Mouse (Mus musculus): ENCODE measurements around the gene Hist2h2ac. TPM values are rescaled to one million over a fixed set of nuclear protein-coding genes. Genes with fewer than 3 reads are reported as not detected.
A peak's percentile ranks its signal among the peaks of the same experiment; 100 is the strongest.
"Not testable (repeated sequence)": the region's sequence is repeated elsewhere in the genome, so short reads cannot be mapped to it uniquely, and the experiment has no call there.

Hist2h2ac gene
- polyA plus RNA-seq, 1 experiment from 2014 or later, result 12.6 TPM

DNA sequence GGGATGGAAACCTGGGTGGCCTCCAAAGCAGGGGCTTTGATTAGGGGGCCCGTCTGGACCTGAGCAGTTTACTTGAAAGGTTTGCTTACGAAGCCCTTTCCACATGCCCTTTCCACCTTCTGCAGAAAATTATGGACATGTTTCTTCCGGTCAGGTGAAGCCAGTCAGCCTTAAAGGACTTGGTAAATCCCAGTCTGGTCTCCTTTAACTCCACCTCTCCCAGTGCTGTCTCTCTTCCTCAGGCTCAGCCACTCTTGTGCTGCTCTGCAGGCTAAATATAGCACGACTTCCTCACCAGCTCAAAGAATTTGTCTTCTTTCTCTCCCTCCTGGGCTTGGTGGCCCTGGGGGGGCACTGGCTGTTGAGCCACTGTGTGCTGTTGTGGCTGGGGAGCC is 38.3 kb downstream of the Hist2h2ac start:
- H3K4me2 ChIP-seq (ENCODE audit: low read depth, severe bottlenecking), result no peak overlapping the region
- no peaks in the 10 kb centered on the region for H3K9me3 ChIP-seq (ENCODE audit: control insufficient read depth, low read length)

DNA sequence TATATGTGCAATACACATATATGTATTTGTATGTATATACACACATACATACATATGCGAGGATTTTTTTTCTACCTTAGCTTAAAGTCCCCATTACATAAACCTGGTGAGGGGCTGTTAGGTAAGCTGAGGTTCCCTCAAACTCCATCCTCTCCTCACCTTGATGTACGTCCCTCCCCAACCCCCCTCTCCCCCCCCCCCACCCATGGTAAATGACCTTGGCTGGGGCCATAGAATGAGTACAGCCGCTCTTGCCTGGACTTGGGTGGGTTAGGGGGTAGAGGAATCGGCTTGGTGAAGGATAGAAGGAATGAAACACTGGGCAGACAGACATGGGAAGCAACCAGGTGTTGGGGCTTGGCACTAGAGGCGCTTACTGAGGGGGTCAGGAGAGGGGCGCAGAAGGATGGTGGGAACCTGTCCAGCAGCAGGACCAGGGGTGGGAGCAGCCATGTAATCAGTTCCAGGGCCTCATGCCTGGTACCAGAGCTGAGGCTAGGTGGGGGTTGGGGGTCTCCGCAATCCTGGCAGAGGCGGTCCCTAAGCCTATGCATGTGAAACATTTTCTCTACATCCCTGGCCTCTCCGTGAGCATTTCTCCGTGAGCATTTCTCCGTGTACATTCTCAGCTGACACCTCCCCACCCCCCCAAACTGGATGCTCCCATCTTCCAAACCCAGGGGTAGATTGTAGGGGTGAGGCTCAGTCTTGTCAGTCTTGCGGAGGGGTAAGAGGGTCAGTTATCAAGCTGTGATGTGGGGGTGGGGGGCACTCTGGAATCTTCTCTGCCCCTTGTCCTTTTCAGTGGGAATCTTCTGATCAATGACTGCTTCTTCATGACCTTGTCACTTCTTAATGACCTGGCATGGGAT is 38.9 kb downstream of the Hist2h2ac start:
- Histone ChIP-seq H3K4me3 (ENCODE audit: low read depth, low read length) (peak overlapping the region; percentile 48; the same call in 1 of the 2 replicates), H3K27me3 (ENCODE audit: control insufficient read depth, insufficient read depth, low read length) (no peaks in the 10 kb centered on the region), H3K36me3 (ENCODE audit: control insufficient read depth, insufficient read depth, low read length) (peaks cover 2% of the 10 kb centered on the region; the same call in 1 of the 2 replicates), H3K27ac (replicated peaks; ENCODE audit: low read depth, low read length) (no peak overlapping the region), H3K4me1 (ENCODE audit: control insufficient read depth, insufficient read depth, low read length) (peaks cover 14% of the 10 kb centered on the region), H3K9ac (ENCODE audit: low read length) (no peak overlapping the region), H3K4me2 (ENCODE audit: low read depth, severe bottlenecking) (peak overlapping the region; percentile 77), H3K9me3 (ENCODE audit: control insufficient read depth, low read length) (no peaks in the 10 kb centered on the region)
- ATAC-seq (ENCODE audit: insufficient number of reproducible peaks, low FRiP score, low TSS enrichment, low read depth), result no peak
- 30% methylated on average over 12 of the region's 12 CpGs for WGBS
- no peak for DNase-seq (ENCODE audit: low spot score)

More for the DNA sequence above, 38.3 kb downstream of the Hist2h2ac start:
- Histone ChIP-seq H3K9ac (ENCODE audit: low read length) (no peak overlapping the region), H3K27me3 (ENCODE audit: control insufficient read depth, insufficient read depth, low read length) (no peaks in the 10 kb centered on the region), H3K36me3 (ENCODE audit: control insufficient read depth, insufficient read depth, low read length) (peaks cover 2% of the 10 kb centered on the region; the same call in 1 of the 2 replicates), H3K4me1 (ENCODE audit: control insufficient read depth, insufficient read depth, low read length) (peaks cover 14% of the 10 kb centered on the region), H3K27ac (replicated peaks; ENCODE audit: low read depth, low read length) (no peak overlapping the region), H3K4me3 (ENCODE audit: low read depth, low read length) (no peak overlapping the region)
- DNase-seq (ENCODE audit: low spot score), result no peak
- no peak for ATAC-seq (ENCODE audit: insufficient number of reproducible peaks, low FRiP score, low TSS enrichment, low read depth)
- WGBS, result 15% methylated on average over 4 of the region's 4 CpGs

DNA sequence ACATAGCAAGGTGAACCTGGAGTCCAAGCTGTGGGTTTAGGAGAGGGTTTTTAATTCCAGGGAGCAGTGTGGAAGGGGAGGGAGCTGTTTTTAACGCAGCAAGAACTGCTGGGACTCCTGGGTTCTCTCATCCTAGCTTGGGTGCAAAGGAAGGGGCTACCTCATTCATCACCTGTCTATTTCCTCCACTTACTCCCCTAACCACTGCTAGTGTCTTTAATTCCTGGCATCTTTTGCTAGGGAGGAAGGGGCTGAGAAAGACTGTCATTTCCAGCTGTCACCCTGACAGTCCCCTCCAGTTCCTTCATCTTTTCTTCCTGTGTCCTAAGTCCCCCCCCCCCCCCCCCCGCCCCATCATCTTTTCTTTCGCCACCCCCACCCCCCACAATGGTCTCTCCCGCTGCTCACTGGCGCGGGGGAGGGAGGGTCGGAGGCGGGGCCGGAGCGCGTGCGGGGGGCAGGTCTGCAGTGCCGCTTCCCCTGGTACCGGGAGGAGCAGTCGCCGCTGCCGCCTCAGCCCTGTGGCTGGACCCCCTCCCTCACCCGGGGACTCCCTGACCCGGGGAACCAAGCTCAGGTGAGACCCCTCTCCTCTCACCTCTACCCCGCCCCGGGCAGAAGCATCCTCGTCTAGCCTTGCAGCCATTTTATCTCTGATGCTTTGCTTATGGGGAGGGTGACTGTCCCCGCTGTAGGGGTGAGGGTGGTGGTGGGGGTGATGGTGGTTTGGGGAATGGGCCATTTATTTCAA is 39.8 kb downstream of the Hist2h2ac start, which contains the start of gene Sv2a:
Gene Sv2a (plus strand): TSS at position 425 of the 751 bp plus-strand sequence.
- WGBS, result under 1% methylated on average over 13 of the region's 23 CpGs
- Histone ChIP-seq H3K36me3 (ENCODE audit: control insufficient read depth, insufficient read depth, low read length) (peaks cover 10% of the 10 kb centered on the region), H3K27me3 (ENCODE audit: control insufficient read depth, insufficient read depth, low read length) (no peaks in the 10 kb centered on the region), H3K4me2 (ENCODE audit: low read depth, severe bottlenecking) (peak within 1 kb of the TSS; percentile 77), H3K4me3 (ENCODE audit: low read depth, low read length) (peak within 1 kb of the TSS; percentile 48), H3K9ac (ENCODE audit: low read length) (peak within 1 kb of the TSS; percentile 69), H3K9me3 (ENCODE audit: control insufficient read depth, low read length) (no peaks in the 10 kb centered on the region), H3K27ac (replicated peaks; ENCODE audit: low read depth, low read length) (no peak within 1 kb of the TSS), H3K4me1 (ENCODE audit: control insufficient read depth, insufficient read depth, low read length) (peaks cover 14% of the 10 kb centered on the region)
- ATAC-seq (ENCODE audit: insufficient number of reproducible peaks, low FRiP score, low TSS enrichment, low read depth), result peak; percentile 23; the same call in 1 of the 2 replicates
- DNase-seq (ENCODE audit: low spot score), result peak; percentile 50

DNA sequence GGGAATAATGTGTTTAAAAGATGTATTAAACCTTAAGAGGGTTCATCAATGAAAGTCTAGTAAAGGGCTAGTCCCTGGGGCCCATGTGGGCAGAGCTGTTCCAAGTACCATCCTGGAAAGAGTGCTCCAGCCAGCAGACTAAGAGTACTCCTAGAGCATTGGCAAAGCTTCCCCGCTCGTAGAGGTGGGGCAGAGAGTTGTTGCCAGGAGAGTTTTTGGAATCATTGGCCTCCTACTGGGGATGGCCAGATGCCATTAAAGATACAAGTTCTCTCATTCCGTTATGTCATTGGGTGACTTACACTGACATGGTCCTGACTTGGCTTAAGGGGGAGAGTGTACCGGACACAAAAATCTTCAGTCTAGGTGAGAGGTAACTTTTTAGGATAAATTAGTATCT is 41.1 kb downstream of the Hist2h2ac start:
- Histone ChIP-seq H3K9me3 (ENCODE audit: control insufficient read depth, low read length) (no peaks in the 10 kb centered on the region), H3K9ac (ENCODE audit: low read length) (no peak overlapping the region), H3K36me3 (ENCODE audit: control insufficient read depth, insufficient read depth, low read length) (peaks cover 13% of the 10 kb centered on the region), H3K4me2 (ENCODE audit: low read depth, severe bottlenecking) (no peak overlapping the region), H3K27ac (replicated peaks; ENCODE audit: low read depth, low read length) (no peak overlapping the region), H3K4me3 (ENCODE audit: low read depth, low read length) (no peak overlapping the region), H3K4me1 (ENCODE audit: control insufficient read depth, insufficient read depth, low read length) (peaks cover 14% of the 10 kb centered on the region), H3K27me3 (ENCODE audit: control insufficient read depth, insufficient read depth, low read length) (no peaks in the 10 kb centered on the region)
- ATAC-seq (ENCODE audit: insufficient number of reproducible peaks, low FRiP score, low TSS enrichment, low read depth) (no peak), DNase-seq (ENCODE audit: low spot score) (no peak)
- 69% methylated on average over 4 of the region's 4 CpGs for WGBS

DNA sequence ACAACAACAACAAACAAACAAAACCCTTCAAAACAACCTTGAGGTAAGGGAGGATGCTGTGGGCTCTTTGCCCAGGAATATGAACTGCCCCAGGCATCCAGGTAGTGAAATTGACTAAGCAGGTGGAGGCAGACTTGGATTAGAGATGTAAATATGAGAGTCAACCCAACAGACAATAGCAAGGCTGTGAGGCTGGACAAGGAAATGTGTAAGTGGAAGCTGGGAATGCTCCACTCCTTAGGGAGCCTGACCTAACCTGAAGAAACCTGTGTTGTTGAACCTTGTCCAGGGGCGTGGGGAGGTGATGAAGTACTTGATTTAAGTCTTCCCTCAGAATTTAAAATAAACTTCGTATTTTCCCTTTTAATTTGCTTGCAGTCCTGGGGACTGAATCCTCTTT is 41.8 kb downstream of the Hist2h2ac start:
- WGBS, result 96% methylated on average over 2 of the region's 2 CpGs
- H3K9me3 ChIP-seq (ENCODE audit: control insufficient read depth, low read length), result no peaks in the 10 kb centered on the region
- no peak overlapping the region for H3K9ac ChIP-seq (ENCODE audit: low read length)
- H3K27ac ChIP-seq (replicated peaks; ENCODE audit: low read depth, low read length), result no peak overlapping the region
- no peak for DNase-seq (ENCODE audit: low spot score)
- no peaks in the 10 kb centered on the region for H3K27me3 ChIP-seq (ENCODE audit: control insufficient read depth, insufficient read depth, low read length)
- H3K4me2 ChIP-seq (ENCODE audit: low read depth, severe bottlenecking), result no peak overlapping the region
- H3K4me3 ChIP-seq (ENCODE audit: low read depth, low read length), result no peak overlapping the region
- ATAC-seq (ENCODE audit: insufficient number of reproducible peaks, low FRiP score, low TSS enrichment, low read depth), result no peak
- peaks cover 14% of the 10 kb centered on the region for H3K4me1 ChIP-seq (ENCODE audit: control insufficient read depth, insufficient read depth, low read length)
- H3K36me3 ChIP-seq (ENCODE audit: control insufficient read depth, insufficient read depth, low read length), result peaks cover 17% of the 10 kb centered on the region

DNA sequence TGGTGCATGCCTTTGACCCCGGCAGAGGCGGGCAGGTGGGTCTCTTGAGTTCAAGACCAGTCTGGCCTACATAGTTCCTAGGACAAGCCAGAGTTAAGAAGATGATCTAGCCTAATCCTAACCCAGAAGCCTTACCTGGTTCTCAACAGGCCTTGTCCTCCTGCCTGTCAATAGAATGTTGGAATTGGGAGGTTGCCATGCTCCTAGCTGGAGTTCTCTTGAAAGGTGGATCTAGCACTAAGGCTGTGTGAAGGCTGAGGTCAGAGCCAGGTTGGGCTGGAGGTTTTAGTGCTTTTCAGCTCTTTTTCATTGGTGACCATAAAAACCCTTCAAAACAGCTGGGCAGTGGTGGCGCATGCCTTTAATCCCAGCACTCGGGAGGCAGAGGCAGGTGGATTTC is 42.3 kb downstream of the Hist2h2ac start:
- Histone ChIP-seq H3K9me3 (ENCODE audit: control insufficient read depth, low read length) (no peaks in the 10 kb centered on the region), H3K4me1 (ENCODE audit: control insufficient read depth, insufficient read depth, low read length) (peaks cover 14% of the 10 kb centered on the region), H3K4me2 (ENCODE audit: low read depth, severe bottlenecking) (no peak overlapping the region), H3K4me3 (ENCODE audit: low read depth, low read length) (no peak overlapping the region), H3K27ac (replicated peaks; ENCODE audit: low read depth, low read length) (no peak overlapping the region), H3K27me3 (ENCODE audit: control insufficient read depth, insufficient read depth, low read length) (no peaks in the 10 kb centered on the region), H3K9ac (ENCODE audit: low read length) (no peak overlapping the region), H3K36me3 (ENCODE audit: control insufficient read depth, insufficient read depth, low read length) (peaks cover 17% of the 10 kb centered on the region)
- WGBS, result 88% methylated on average over 4 of the region's 4 CpGs
- no peak for DNase-seq (ENCODE audit: low spot score)
- ATAC-seq (ENCODE audit: insufficient number of reproducible peaks, low FRiP score, low TSS enrichment, low read depth), result no peak

DNA sequence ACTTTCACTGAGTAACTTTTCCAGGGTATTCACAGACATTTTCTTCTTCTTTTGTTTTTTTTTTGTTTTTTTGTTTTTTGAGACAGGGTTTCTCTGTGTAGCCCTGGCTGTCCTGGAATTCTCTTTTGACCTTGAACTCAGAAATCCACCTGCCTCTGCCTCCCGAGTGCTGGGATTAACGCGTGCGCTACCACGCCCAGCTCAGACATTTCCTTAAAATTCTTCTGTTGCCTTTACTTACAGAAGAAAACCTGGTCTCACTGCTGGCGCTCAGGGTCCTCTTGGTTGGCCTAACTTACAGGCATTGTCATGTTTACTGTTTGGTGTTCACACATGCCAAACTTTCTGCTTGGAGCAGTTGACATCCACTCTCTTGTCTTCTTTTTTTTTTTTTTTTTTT is 45.4 kb downstream of the Hist2h2ac start:
- 95% methylated on average over 6 of the region's 6 CpGs for WGBS
- Histone ChIP-seq H3K4me1 (ENCODE audit: control insufficient read depth, insufficient read depth, low read length) (peaks cover 4% of the 10 kb centered on the region; the same call in 1 of the 2 replicates), H3K9me3 (ENCODE audit: control insufficient read depth, low read length) (no peaks in the 10 kb centered on the region), H3K9ac (ENCODE audit: low read length) (no peak overlapping the region), H3K27me3 (ENCODE audit: control insufficient read depth, insufficient read depth, low read length) (no peaks in the 10 kb centered on the region), H3K27ac (replicated peaks; ENCODE audit: low read depth, low read length) (no peak overlapping the region), H3K4me2 (ENCODE audit: low read depth, severe bottlenecking) (no peak overlapping the region), H3K4me3 (ENCODE audit: low read depth, low read length) (no peak overlapping the region), H3K36me3 (ENCODE audit: control insufficient read depth, insufficient read depth, low read length) (peaks cover 17% of the 10 kb centered on the region)
- DNase-seq (ENCODE audit: low spot score), result no peak
- ATAC-seq (ENCODE audit: insufficient number of reproducible peaks, low FRiP score, low TSS enrichment, low read depth), result no peak

DNA sequence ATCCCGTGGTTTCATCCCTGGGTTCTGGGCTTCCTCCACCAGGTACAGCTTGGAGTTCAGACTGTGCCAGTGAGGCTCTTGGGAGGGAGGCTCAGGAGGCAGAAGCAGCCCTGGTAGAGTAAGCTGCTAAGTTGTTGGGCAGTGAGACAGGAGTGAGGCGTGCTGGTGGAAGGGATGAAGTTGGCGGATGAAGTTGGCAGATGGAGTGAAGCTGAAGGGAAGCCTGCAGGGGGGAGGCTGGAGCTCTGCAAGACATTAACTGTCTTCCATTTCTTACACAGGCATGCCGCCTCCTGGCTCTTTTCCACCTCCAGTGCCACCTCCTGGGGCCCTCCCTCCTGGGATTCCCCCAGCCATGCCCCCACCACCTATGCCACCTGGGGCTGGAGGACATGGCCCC is 46.6 kb downstream of the Hist2h2ac start:
- not testable (repeated sequence) for H3K9me3 ChIP-seq (ENCODE audit: control insufficient read depth, low read length); H3K4me1 ChIP-seq (ENCODE audit: control insufficient read depth, insufficient read depth, low read length); DNase-seq (ENCODE audit: low spot score); ATAC-seq (ENCODE audit: insufficient number of reproducible peaks, low FRiP score, low TSS enrichment, low read depth); H3K27me3 ChIP-seq (ENCODE audit: control insufficient read depth, insufficient read depth, low read length); H3K4me2 ChIP-seq (ENCODE audit: low read depth, severe bottlenecking); H3K9ac ChIP-seq (ENCODE audit: low read length); H3K4me3 ChIP-seq (ENCODE audit: low read depth, low read length); H3K27ac ChIP-seq (replicated peaks; ENCODE audit: low read depth, low read length)
- peaks cover 17% of the 10 kb centered on the region for H3K36me3 ChIP-seq (ENCODE audit: control insufficient read depth, insufficient read depth, low read length)
- 83% methylated on average over 4 of the region's 4 CpGs for WGBS
